Mouse (Mus musculus) layer of hippocampus, adult 18-20 months (tissue): Measurements from ENCODE around the gene Lyar. TPM values are rescaled to one million over a fixed set of nuclear protein-coding genes. Genes with fewer than 3 reads are reported as not detected.
A peak's percentile ranks its signal among the peaks of the same experiment; 100 is the strongest.

Source experiments
- DNase-seq, 2 experiments: peaks; one replicate each; pipeline ENCODE4 v3.0.0; 2022; ENCODE audit warnings: low spot score in 2 of 2
- long read RNA-seq: library from polyadenylated mRNA; stranded (forward); transcript quantifications from one replicate; pipeline ENCODE4 v2.0.0, GENCODE M21; 2021
- total RNA-seq, 2 experiments: library from RNA; stranded (reverse); gene quantifications; 2 replicates each; pipeline ENCODE4 v1.2.3; 2021

Lyar gene
- total RNA-seq, result 10 to 100 TPM; 10.0 to 10.8 TPM
- long read RNA-seq, transcript Lyar-201 (9 exons, 1,563 nt), result major isoform, 14 of 17 reads
- long read RNA-seq, partial matches to known transcripts, result 1 of 17 reads
- long read RNA-seq, other reads (novel, unspliced or antisense), result 2 of 17 reads

DNA sequence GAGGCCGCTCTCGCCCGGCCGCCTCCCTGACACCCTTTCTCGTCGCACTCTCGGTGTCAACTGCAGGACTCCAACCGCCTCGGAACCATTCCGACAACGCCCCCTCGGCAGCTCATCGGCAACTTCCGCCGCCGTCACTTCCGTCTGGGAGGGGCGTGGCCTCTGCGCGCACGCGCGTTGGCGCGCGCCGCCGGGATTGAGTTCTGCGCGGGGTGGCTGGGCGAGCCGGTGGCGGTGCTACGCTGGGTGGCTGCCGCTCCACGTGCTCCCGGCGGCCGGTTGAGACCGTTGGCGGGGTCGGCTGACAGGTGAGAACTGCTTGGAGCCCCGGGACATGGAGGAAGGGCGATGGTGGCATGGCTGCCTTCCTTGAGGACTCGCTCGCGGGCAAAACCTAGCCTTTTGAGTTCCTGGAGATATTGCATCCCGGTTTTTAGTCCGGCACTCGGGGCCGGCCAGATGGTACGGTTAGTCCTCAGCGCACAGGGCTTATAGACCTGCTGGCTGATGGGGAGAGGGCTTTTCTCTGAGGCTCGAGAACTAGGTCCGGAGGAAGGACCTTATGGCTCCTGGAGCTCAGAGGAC is at the start of gene Lyar, which contains the start of gene Zbtb49:
Lyar (plus strand) TSS at position 143 of the 585 bp plus-strand sequence.
Zbtb49 (minus strand) TSS at position 130 of the 585 bp plus-strand sequence.
- peak; percentile 91 to 95 for DNase-seq

DNA sequence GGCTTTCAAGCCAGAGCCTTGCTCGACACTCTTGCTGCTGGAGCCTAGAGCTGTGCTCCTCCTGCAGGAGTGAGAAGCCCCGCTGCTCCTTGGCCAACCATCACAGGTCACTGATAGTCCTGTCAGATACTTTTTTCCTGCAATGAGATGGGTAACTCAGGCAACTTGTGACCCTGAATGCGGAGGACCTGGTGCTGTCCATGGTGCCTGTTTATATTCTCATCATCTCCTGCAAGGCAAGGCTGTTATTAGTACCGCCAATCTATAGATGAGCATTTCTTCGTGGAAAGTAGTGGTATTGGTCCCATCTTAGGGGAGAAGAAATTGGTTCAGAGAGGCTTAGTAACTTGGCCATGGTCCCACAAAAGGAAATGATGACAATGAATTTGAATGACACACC is 46.5 kb upstream of the Lyar start:
- DNase-seq, result no peak

DNA sequence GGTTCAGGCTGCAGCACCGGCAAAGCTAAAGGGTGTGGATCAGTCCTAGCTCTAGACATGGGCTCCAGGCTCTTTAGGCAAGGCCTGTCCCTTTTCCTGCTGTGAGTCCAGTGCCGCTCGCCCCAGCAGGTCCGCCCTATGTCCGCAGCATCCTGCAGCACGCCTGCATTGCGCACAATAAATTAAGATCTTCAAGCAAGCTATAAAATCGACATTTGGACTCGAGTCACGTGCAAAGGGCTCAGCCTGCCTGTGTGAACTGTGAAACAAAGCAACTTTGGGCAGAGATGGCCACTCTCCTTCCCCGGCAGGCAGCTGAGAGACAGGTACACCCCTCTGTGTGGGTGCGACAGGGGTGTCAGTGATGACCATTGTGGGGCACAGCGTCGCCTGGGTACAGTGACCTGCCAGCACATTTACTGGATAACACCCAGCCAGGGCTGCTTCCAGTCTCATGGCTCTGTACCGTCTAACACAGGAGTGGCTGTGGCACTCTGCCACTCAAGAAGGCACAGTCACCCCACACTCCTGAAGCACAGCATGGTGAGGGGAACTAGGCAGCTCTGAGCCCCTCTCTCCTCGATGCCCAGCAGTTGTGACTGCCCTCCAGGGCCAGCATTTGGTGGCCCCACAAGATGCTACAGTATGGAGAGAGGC is 45.9 kb upstream of the Lyar start:
- DNase-seq, result no peak

DNA sequence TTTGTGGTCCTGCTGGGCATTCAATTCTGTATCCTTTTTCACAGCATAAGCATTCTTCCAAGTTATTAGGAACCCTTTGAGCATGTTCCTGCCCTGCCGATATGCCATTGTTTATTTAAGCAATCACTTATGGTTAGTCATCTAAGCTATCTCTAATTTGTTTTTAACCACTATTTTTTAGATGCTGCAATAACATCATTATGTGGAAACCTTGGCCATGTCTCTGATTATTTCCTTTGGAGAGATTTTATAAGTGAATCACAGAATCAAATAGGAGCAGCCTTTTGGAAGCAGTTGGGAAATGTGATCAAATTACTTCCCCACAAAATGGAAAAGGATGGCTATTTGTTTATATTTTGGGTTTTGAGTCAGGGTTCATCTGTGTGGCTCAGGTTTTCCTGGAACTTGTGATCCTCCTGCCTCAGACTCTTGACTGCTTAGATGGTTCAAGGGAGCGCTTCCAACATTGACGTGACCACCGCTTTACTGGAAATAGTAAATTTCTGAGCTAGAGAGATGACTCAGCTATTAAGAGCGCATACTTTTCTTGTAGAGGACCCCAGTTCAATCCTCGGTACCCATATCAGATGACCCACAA is 35.5 kb upstream of the Lyar start:
- DNase-seq, result no peak

DNA sequence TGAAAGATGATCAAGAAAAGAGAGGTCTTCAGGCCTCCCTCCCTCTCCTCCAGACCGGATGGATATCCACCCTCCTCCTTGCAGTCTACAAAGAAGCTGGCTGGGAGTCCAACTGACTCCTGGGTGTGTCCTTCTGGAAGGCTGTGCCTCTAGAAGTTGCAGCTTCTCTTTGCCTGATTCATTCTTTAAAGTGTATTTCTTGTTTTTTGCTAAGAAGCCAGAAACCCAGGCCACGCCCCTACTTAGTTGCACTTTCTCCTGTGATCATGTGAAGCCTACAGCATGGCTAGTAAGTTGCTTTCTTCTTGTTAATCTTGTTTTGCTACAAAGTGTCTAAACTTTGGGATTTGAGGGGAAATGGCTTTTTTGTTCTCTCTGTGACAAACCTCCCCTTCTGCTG is 33.3 kb upstream of the Lyar start:
- DNase-seq, result no peak

DNA sequence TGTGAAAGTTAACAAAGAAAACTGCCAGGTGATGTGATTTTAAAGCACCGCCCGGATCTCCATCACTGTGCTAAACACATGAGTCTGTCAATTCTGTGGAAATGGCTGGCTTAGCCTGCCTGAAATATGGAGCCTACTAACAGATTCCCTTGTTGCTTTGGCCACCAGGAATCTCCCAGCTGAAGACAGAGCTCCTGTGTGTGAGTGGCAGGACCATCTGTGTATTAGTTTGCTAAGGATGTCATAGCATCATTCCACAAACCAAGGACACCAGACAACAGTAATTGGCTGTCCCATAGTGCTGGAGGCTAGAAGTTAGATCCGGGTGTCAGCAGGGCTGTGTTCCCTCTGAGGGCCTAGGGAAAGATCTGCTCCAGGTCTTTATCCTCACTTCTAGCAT is 29.4 kb upstream of the Lyar start:
- no peak for DNase-seq

DNA sequence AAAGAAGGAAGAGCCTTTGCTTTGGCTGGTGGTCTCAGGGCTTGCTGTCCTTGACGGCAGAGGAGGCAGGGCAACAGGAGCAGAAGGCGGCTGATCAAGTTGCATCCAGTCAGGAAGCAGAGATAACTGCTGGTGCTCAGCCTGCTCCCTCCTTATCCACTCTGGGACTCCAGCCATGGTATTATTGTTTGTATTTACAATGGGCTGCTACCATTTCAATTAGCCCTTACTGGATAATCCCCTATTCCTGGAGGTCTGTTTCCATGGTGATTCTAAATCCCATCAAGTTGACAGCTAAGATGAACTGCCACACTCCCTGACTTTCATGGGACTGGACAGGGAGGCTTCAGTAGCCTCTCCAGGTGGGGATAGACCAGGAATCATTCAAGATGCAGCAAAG is 25.3 kb upstream of the Lyar start:
- DNase-seq, result no peak

DNA sequence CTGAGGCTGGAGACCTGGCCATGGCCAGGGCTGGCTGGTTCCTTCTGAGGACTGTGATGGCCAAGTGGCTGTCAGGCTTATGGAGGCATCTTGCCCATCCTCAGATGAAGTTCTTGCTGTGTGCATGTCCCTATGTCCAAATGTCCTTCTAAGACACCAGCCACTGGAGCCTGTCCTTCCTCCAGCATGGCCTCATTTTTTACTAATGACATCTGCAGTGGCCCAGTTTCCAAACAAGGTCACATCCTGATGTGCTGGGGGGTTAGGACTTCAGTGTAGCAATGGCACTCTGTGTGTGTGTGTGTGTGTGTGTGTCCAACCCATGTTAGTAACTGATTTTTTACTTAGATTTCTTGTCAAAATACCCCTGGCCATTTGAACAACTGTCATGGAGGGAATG is 24.3 kb upstream of the Lyar start:
- DNase-seq, result no peak

DNA sequence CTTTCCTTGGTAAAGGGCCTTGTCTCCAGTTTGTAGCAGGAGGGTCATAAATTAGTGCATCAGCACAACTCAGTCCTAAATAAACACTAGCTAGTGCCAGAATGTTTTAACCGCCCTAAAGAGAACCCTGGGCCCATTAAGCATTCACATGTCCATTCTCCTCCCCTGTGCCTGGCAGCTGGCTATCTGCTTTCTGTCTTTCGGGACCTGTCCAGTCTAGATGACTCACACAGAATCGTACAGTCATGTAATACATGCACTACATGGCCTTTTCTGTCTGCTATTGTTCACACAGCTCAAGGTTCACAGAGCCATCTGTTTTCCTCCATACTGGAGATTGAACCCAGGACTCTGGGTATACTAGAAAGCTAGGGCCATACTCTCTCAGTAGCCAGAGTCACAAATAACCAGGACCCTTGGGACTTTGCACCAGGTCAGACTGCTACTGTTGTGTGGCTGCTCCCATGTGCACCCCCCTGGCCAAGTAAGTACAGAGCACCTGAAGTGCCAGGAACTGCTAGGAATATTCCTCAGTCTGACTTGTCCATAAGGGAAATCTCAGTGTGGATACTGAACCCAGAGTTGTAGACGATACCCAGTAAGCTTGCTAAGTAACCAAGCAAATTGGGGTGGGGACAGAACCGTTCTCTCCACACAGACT is 23.3 kb upstream of the Lyar start:
- no peak for DNase-seq

DNA sequence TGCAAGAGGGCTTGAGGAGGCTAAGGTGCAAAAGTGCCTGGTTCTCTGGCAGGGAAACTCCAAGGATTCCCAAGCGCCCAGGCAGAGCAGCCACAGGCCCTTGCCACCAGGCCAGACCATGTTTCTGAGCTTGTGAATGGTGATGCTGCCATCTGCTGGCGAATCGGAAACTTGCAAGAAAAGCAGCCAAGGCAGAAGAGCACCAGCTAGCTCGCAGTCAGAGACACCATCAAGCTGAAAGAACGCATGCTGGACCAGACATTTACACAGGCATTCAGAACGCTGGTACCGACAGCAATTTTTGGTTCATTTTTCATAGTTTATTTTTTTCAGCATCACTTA is 22.8 kb upstream of the Lyar start:
- DNase-seq, result peak; percentile 80 to 93

DNA sequence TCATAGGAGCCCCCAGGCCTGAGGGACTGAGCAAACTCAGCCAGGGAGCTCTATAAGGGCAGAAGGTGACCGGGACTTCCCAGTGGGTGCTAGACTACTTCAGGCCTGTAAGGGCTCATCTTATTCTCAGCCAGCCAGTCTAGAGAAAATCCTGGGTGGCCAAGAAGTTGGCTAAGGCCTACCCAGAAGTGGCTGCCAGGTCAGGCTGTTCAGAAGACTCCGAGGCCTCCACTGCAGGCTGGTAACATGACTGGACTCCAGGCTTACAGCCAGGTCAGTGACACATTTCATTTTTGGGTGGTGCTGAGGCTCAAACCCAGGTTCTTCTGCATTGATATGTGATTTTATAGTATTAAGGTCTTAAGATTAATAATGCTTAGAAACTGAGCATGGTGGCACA is 20.6 kb upstream of the Lyar start:
- DNase-seq, result no peak

DNA sequence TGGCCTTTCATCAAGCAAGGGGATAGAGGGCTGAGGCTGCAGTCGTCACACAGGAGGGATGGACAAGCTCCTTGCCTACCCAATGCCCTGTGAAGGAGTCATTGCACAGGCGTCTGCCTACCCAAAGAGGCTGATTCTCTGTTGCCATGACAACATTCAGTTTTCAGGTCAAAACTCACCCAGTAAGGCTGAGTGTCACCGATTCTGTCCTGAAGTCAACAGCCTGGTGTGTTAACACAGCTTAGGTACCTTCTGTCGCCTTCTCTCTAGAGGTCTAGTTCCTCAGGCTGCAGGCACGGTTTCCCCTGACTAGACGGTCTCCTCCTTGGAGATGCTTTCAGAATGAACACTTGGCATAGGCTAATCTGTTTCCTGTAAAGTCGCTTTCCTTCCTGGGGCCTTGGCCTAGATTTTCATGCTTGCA is 15.0 kb upstream of the Lyar start:
- no peak for DNase-seq

DNA sequence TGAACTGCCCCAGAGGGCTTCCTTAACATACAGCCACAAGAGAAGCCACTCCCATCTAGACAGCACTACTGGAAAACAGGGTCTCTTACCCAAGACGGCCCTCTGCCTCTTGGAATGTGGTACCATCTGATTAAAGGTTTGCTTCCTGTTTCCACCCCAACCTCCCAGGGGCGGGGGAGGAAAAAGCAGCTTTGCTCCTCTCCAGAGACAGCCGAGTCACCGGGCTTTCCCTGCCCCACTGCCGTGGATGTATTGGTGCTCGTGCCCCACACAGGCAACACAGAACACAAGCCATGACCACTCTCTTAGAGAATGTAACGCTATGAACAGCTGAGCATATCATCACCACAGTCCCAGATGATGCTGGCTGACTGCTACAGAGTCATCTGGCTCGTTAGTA is 11.3 kb upstream of the Lyar start:
- DNase-seq, result no peak

DNA sequence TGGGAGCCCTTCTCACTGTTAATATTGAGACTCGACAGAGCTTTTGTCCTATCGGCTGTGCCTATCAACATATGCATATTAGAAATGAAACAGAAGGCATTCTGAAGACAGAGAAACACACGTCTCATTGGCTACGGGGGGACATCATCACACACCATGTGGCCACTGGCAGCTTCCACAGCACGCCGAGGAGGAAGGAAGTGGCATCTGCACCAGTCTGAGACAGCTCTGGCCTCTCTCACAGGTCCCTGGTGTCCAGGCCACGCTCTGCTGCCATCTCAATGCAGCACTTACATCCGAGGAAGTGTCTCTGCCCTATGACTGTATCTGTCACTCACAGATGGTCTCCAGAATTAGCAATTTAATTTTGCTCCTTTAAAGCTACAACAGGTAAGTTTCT is 8.6 kb upstream of the Lyar start:
- no peak for DNase-seq

DNA sequence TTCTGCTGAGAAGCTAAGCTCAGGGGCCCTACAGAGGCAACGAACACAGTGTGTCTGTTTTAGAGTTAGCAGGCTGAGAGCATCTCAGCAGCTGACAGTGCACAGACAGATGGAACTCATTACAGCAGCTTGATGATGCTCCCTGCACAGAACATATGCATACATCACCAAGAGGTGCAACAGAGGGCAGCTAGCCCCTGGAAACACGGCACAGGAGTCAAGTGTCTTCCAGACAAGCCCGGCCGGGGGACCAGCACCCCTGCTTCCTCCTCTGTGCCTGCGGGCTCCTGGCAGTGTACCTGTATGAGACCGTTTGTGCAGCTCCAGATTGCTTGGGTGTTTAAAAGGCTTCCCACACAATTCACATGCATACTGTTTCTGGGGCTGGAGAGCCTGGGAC is 7.3 kb upstream of the Lyar start:
- peak; percentile 60 to 76 for DNase-seq

DNA sequence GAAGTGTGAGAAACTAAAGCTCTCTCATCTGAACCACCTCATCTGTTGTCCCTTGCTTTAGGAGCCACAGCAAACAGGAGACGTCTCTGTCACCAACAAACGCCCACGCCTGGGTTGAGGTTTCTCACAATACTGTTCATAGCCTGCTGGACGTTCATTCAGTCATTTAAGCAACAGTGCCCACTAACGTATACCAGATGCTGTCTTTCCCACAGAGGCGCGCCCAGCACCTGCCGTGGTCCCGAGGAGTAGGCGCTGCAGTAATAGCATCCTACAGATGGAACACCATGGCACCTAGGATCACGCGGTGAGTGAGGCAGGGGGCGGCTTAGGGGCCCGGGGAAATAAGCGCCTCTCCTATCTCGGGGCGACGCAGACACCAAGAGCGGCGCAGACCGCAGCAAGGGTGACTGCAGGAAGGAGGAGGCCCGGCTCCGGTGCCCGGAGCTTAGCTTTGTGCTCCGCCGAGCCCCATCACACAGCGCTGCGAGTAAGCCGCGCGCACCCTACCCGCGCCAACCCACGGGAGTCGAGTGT is 431 bp upstream of the Lyar start:
- DNase-seq, result no peak

DNA sequence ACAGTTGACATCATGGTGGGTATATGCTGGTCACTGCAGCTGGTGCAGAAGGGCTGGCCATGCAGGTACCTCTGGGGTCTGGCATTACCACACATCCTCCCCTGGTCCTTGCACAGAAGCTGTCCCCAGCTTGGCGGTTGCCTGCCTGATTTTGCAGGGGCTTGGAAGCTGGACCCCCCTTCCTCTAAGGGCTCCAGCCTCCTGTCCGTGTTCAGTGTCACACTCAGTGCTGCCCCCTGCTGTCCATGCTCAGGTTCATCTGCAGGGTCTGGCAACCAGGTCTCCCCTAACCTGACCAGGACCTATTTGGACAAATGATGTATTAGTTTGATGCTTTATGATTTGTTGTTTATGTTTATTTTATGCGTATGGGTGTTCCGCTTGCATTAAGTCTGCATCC is 15.2 kb downstream of the Lyar start:
- peak in 1 of 2 experiments; percentile 59 for DNase-seq

DNA sequence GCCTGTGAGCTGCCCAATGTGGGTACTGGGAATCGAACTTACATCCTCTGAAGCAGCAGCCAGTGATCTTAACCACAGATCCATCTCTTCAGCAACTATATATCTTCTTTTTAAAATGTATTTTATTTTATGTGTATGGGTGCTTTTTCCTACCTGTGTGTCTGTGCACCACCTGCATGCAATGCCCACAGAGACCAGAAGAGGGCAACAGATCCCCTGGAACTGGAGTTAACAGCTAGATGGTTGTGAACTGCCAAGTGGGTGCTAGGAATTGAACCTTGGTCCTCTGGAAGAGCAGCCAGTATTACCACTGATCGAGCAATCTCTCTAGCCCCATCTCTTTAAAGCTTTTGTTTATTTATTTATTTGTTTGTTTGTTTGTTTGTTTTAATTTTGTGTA is 16.4 kb downstream of the Lyar start:
- no peak for DNase-seq

DNA sequence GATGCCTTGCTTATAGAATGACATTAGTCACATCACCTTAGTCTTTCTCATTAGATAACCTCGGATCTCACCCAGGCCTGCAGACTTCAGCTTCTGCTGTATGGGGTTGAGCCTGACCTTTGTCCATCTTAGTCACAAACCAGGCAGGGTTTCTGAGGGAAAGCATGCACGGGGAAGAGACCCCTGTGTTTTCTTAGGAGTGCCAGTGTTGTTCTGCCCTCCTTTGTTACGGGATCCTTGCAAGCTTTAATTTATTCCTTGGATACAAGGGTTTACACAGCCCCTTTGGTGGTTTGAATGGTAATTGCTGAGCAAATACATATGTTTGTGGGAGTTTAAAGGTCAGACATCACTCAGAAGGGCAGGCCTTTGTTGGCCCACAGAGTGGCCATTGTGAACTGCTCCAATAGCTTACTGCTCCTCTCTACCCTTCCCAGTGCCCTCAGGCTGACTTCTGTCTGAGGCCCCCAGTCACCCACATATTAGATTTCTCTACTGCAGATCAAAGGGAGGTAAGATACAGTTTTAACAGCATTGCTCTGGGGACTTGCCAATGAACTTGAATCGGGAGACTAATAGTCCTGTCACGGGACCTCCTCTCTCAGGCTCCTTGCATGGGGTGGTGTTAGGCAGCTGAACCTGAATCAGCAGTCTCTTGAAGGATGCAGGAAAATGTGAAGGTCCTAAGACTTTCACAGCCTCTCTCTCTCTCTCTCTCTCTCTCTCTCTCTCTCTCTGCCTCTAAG is 20.6 kb downstream of the Lyar start:
- DNase-seq, result no peak

DNA sequence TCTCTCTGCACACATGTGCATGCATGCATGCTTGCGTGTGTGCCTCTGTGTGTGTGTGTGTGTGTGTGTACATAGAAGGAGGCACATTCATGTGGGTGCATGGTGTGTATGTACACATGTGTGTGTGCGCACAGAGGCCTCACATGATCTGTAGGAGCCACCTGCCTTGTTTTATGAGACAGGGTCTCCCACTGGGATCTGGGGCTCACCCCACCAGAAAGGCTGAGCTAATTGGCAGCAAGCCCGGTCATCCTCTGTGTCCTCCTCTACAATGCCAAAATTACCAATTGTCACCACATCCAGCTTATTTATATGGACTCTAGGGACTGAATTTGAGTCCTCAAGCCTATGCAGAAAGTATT is 21.2 kb downstream of the Lyar start:
- no peak for DNase-seq

DNA sequence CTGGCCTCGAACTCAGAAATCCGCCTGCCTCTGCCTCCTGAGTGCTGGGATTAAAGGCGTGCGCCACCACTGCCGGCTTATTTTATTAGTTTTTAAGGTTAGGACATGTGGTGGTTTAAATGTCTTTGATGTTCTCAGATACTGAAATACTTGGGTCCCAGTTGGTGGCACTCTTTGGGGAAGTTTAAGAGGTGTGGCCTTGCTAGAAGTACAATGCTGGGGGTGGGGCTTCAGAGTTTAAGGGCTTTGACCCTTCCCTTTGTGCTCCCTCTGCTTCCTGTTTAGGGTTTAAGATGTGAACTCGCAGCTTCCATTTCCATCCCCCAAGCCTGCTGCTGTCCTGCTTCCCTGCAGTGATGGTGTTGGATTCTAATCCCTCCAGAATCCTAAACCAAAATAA is 21.7 kb downstream of the Lyar start:
- DNase-seq, result no peak
